Mouse (Mus musculus): ENCODE data around the gene Ntrk2.

Gene Ntrk2

DNA sequence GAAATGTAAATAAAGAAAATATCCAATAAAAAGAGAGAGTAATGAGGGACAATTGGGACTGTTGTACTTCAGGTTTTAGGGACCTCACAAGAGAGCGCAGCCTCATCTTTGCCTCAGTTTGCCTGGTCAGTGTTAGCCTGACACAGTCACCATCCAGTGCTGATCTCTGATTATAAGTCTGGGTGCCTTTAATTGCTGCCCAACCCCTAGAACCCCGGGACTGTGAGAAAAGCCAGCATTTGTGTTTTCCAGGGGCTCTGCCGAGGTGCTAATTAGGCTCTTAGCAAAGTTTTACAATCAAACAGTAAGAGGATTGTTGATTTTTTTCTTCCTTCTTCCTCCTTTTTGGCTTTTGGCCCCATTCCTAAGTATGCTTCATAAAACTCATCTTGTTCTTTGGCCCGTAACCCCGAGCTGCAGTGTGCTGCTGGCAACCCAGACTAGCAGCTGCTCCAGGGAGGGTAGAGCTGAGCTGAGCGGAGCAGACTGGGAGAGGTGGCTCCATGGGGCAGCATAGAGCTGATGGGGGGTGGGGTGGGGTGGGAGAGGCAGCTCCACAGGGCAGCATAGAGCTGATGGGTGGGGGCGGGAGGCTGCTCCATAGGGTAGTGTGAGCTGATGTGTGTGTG is 34.5 kb downstream of the Ntrk2 start:
- no peak for DNase-seq (ENCODE audit: low read depth, low spot score)

DNA sequence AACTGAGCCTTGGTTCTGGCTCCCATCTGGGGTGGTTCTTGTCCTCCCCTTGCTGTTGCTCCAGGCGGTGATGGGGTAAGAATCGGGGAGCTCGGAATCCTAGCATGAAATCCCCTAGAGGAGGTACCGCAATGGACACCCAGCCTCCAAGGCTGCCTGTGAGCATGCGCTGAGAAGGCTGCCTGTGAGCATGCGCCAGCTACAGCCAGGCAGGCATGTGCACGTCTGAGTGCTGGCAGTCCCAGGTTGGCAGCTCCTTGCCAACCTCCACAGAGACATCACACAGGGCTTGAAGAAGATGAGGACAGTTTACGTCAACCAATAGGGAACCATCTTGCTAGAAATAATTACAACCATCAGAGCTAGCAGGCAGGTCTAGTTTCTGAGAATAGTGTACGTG is 37.5 kb downstream of the Ntrk2 start:
- DNase-seq (ENCODE audit: low read depth, low spot score), result no peak

DNA sequence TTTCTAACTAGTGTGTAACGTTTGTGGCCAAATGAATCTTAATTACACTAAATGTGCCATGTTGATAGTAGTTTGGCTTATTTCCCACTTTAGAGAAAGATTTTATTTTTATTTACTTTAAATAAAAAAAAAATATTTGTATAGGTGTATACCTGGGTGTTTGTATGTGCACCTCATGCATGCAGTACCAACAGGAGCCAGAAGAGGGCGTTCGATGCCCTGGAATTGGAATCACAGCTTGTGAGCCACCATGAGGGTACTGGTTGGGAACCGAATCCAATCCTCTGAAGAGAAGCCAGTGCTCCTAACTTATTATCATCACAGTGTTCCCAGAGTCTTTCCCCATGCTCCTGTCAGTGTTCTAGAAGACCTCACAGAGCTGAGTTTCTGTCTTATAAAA is 42.2 kb downstream of the Ntrk2 start:
- DNase-seq (ENCODE audit: low read depth, low spot score), result no peak

DNA sequence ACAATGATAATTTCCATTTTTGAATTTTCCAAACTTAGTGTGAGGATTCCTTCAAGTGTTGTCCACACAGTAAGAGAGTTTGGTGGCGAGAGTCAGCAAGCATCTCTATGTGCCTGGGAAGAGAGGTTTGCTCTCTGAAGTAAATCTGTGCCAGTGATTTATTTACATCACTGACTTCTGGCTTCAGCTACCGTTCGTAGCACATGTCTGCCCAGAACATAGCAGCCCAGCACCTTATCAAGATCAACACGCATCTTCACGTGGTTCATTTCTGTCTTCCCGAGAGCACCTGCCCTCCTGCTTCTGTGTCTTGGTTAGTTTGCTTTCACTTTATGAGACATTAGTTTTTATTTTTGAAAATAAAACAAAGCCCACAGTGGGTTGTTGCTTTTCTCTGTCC is 47.3 kb downstream of the Ntrk2 start:
- no peak for DNase-seq (ENCODE audit: low read depth, low spot score)

DNA sequence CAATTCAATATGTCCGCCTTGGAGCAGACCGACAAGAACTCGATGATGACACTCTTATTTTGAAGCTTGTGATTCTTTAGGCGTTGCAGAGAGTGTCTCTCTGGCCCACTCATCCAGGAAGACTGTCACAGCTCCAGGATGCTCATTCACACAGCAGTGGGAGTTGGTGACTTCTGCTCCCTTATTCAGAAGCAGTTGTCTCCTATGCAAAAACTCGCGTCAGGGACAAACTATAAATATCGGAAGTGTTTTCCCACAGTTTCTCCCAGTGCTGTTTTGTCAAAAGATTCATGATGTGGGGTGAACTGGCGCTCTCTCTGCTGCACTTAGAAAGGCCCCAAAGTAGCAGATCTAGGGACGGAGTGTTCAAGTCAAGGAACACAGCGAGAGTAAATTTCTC is 59.9 kb downstream of the Ntrk2 start:
- no peak for DNase-seq (ENCODE audit: low read depth, low spot score)

DNA sequence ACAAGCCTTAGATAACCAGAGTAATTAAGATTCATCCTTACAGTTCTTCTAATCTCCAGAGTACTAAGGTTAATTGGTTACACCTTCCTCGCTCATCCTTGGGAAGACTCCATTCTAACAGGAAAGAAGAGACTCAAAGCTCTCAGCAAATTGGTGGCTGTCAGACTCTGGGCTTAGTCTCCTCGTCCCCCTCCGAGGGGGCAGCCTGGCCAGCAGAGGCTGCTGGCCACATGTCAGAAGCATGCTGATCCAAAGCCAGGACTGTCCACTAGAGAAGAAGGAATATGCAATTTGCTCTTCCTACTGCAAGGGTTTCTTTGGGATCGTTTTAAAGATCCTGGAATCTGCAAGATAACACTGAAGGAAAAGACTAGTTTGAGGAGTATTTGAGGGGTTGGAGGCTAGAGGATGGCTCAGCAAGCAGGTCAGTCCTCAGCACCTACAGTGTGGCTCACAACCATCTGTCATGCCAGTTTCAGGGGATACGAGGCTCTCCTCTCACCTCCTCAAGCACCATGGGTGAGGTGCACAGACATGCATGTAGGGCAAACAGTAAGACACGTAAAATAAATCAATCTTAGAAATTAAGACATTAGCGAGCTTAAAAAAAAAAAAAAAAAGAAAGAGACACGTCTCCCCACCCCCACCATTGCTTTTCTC is 60.5 kb downstream of the Ntrk2 start:
- no peak for DNase-seq (ENCODE audit: low read depth, low spot score)

DNA sequence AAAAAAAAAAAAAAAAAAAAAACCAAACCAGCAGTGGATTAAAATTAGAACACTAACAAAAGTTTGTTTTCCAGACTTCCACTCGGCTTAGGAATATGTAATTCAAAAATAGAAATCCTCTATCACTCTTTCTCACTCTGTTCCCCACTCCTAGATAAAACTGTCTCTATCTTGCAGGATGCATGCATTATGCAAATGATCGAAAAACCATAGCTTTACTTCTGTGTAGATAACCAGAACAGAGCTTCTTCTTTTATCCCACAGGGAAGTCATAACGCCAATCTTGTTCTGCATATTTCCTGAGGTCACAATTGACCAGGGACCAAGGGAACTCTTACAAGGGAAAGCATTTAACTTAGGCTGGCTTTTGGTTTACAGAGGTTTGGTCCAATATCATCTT is 76.1 kb downstream of the Ntrk2 start:
- DNase-seq (ENCODE audit: low read depth, low spot score), result no peak

DNA sequence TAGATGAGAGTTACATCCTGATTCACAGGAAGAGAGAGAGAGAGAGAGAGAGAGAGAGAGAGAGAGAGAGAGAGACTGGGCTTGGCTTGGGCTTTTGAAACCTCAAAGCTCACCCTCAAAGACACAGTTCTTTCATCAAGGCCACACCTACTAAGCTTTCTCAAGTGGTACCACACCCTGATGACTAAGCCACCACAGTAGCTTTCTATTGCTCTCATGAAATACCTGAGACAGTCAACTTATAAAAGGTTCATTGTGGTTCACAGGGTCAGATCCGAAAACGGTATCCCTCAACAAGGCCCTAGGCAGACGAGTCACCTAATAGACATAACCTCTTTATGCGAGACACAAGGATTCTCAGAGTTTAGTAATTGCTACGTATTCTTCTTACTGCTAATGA is 76.5 kb downstream of the Ntrk2 start:
- no peak for DNase-seq (ENCODE audit: low read depth, low spot score)

DNA sequence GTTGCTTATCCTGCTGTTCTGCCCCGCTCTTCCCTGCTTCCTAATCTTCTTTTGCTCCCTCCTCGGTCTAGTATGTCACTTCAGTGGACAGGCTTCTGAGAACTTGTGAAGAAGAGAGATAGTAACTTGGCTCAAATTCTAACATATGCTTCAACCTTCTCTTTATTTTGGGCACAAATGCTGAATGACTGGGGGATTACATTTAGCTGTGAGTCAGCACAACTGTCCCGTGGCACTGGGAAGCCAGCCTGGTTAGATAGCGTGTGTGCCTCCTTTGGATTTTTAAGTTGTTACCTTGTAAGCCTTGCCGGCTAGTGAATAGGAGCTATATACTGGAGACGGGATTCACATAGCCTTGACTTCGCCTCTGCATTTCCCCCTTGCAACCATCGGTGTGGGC is 79.7 kb downstream of the Ntrk2 start:
- DNase-seq (ENCODE audit: low read depth, low spot score), result no peak

DNA sequence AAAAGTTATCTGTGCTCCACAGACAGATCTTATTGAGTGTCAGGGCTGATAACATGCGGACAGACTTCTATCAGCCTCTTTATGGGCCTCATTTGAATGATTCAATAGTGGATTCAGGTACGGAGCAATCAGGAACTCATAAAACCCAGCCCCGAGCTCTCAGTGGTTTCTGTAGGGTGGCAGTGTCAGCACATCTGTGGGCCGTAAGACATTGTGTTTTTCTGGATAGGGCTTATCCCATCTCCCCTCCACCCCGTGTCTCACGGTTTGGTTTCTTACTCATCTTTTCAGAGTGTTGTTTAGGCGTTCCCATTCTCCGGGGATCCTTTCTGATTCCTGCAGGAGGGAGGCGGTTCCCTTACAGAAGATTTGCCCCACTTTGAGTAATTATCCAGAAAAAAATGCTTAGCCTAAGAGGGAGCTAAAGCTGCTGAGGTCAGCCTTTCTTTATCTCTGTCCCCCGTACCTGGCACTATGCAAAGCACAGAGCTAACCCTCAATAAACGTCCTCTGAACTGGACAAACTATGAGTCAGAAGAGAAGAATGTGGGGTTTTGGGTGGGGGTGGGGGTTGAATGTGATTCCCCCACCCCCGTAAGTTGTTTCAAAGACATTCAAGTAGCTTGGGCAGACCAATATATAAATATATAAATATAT is 90.0 kb downstream of the Ntrk2 start:
- no peak for DNase-seq (ENCODE audit: low read depth, low spot score)

DNA sequence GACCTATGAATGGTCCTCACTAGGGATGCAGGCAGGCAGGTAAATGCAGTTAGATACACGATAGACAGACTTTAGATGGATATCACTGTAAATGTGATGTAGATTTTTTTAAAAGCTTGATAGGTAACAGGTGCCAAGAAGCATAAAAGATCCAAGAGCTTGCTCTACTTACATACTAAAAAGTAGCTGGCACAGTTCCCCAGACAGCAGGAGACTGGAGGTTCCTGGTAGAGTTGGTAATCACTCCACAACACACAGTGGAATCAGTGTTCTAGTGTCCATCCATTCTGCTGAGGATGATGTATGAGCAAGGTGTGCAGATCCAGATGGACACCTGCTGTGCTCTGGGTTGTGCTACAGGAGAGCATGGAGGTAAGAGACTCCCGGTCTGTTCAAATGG is 93.0 kb downstream of the Ntrk2 start:
- no peak for DNase-seq (ENCODE audit: low read depth, low spot score)

DNA sequence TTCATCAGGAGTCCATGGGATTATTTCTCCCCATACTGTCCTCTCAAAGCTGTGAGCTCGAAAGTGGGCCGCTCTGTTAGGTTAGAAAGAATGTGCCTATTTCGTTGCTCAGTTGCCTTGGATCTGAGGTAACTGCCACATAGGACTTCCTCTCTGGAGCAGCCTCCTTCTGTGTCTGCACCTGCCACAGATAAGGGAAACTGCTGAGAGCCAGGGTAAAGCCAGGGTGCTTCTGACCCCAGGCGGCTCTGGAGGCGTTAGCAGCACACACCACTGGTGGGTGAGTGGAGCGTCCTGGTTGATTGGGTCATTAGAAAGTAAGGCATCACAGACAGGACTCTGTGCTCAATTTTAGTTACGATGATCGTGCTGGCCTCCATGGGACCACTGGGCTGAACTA is 95.9 kb downstream of the Ntrk2 start:
- no peak for DNase-seq (ENCODE audit: low read depth, low spot score)

DNA sequence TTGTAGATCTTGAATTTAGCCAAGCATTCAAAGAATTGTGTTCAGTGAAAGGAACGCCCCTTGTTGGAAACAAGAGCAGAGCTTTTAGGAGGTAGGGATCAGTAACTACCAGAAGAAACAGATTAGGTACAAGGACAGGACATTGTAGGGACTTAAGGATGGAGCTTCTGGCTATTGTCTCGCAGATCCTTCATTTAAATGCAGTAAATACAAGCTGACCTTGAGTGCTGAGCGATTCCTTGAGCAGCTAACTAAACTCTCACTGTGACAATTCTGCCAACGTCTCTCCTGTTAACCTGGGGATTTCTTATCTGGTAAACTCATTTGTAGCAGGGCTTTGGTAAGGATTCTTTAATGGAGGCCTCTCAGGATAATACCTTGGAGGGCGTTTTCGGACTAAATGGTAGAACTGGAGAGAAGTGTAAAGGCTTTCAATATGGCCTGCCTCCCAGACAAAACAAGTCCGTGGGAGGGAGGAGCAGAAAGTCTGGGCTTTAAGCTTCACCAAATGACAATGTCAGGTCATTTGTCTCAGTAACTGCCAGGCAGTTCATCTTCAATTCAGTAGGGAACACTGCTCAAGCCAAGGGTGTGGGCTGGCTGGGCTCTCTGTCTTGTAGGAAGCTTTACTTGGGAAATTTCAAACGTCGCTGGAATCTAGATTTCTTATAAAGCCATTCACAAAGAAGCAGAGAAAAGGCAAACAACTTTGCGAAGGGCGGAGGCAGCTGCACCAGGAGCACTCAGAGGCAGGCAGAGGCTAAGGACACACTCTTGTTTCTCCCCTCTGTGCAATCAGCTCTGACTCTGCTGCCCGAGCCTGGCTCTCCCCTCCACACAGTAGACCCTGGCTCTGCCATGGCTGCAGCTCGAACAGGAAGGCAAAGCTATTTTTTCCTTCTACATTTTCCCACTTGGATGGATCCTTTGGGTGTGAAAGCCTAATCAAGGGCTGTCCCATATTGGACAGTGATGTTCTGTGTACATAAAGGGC is 98.7 kb downstream of the Ntrk2 start:
- no peak for DNase-seq (ENCODE audit: low read depth, low spot score)

DNA sequence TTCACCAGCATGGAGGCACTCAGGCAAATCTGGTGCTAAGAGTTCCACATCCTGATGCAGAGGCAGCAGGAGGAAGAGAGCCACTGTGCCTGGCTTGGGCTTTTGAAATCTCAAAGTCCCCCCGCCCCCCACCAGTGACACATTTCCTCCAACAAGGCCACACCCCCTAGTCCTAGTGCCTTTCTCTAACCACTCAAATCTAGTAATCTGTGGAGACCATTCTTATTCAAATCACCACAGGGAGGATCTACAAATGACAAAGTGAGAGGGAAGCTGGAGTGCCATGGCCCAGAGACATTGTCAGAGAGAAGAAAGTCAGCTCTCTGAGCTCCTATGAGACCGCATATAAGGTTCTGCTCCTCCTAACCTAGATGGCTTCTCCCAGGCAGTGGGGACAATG is 105.6 kb downstream of the Ntrk2 start:
- DNase-seq (ENCODE audit: low read depth, low spot score), result no peak

DNA sequence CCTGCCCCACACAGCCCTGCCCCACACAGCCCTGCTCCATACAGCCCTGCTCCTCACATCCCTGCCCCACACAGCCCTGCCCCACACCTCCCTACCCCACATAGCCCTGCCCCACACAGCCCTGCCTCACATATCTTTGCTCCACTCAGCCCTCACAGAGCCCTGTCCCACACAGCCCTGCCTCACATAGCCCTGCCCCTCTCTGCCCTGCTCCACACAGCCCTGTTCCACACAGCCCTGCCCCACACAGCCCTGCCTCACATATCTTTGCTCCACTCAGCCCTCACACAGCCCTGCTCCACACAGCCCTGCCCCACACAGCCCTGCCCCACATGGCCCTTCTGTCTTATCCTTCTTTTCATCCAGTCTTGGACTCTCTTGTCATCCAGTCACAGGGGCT is 106.2 kb downstream of the Ntrk2 start:
- no peak for DNase-seq (ENCODE audit: low read depth, low spot score)

DNA sequence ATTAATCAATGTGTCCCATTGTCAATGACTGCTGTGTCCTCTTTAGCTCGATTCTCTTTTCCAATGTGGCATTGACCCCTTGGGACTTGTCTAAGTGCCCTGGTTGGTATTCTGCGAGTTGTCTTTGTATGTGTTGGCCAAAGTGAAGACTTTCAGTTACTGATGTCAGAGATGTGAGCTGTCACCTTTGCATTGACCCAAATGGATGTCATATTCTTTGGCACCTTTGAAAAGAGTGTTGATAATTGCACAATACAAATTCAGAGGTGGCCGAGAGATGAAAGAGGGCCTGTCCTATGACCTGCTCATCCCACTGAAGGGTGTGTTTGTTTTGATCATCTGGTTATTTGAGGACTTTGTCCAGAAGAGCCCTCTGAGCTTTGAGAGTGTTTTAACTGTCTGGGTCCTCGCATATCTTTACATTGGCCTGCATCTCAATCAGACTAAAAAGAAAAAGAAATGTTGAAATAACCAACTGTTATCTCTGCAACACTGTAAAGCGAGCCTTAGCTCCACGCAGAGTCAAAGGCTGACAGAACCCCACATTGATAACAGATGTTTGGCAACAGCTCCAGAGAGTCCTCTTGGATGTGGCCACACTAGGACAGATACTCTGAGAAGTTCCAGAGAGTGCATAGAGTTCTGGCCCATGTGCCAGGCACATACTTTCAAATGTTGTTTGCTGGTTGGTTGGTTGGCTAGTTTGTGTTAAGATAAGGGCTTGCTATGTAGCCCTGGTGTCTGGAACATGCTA is 107.9 kb downstream of the Ntrk2 start:
- no peak for DNase-seq (ENCODE audit: low read depth, low spot score)

DNA sequence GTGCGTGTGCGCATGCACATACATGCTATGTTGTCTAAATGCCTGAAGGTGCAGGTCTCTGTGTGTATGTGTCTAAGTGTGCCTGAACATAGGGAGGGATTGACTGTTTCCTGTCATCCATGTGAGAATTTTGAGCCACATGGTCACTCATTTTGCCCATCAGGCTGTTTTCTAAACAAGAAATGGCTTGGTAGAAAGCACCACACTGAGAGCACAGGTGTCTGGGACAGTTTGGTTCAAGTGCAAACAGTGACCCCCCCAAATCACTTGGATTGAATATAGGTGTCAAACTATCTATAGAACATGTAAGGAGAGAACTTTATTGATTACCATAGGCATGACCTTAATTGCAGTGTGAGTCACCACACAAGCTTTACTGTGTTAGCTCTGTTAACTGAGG is 110.0 kb downstream of the Ntrk2 start:
- DNase-seq (ENCODE audit: low read depth, low spot score), result no peak

DNA sequence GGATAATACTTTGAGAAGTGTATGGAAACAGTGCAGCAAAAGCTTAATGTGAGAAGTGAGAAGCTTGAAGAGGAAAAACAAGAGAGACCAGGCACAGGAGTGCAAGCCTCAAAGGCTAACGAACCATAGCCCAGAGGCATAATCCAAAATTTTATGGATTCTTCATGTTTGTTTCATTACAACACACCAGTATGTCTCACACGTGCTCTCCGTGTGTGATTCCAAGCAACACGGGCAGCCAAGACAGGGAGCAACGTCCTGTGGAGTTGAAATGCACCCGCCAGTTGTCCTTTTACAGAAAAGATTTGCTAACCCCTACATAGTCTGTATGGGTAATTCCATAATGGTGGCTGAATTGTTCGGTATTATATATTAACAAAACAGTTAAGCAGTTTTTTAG is 113.9 kb downstream of the Ntrk2 start:
- DNase-seq (ENCODE audit: low read depth, low spot score), result no peak

DNA sequence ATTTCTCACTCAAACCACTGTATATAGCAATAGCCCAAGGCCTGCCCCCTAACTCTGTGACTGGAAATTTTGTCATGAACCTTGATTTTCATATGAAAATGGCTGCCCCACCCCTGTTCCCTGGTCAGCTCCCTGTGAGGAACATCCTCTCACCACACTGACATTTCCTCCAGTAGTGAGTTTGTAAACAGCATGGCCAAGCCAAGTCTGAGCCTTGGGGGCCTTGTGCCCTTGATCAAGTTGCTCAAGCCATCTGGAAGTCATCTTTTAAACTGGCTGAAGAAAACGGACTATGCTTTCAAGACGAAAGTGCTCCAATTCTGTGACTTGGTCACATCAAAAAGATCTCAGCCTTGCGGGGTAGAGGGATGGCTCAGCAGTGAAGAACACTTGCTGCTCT is 114.9 kb downstream of the Ntrk2 start:
- no peak for DNase-seq (ENCODE audit: low read depth, low spot score)

DNA sequence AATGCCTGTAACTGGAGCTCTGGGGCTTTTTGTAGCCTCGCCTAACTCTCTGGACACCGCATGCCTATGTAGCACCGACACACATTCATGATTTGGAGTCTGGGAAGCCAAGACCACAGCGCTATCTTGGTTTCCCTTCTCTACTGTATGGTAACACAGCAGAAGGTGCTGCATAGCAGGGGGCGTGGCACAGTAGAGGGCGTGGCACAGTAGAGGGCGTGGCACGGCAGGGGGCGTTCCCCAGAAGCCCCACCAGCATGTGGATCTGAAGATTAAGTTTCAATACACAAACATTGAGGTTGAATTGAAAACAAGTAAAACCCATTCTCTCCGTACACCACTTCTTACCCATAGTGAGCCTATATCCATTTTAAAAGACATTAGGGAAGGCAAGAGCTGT is 115.3 kb downstream of the Ntrk2 start:
- DNase-seq (ENCODE audit: low read depth, low spot score), result no peak

DNA sequence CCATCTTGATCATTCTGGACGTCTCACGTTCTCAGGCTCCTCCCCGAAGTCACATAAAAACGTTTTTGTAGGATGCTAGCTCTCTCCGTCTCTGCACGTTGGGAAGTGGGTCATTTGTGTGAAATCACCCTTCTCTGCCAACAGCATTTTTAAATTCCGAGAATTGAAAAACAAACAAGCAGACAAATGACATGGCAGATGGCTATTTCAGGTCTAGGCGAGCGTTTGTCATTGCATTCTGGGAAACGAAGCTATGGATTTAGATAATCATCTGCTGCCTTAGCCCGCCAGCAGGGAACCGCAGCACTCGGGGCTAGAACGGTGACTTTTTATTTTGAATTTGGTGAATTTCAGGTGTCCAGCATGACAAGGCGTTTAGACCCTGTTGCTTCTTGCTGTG is 115.8 kb downstream of the Ntrk2 start:
- DNase-seq (ENCODE audit: low read depth, low spot score), result no peak

Measured in 3T3-L1 (cell line).